Mouse (Mus musculus) c-Kit-positive CD71-negative TER-119-negative erythroid progenitor cells, embryonic 14.5 days (primary cell): ENCODE results near the gene Invs.
"Not testable (repeated sequence)": the region's sequence is repeated elsewhere in the genome, so short reads cannot be mapped to it uniquely, and the experiment has no call there.

Experiments
- DNase-seq: peaks from one replicate; pipeline ENCODE4 v3.0.0-alpha.2; 2013; ENCODE audit warnings: low read depth

Invs gene

DNA sequence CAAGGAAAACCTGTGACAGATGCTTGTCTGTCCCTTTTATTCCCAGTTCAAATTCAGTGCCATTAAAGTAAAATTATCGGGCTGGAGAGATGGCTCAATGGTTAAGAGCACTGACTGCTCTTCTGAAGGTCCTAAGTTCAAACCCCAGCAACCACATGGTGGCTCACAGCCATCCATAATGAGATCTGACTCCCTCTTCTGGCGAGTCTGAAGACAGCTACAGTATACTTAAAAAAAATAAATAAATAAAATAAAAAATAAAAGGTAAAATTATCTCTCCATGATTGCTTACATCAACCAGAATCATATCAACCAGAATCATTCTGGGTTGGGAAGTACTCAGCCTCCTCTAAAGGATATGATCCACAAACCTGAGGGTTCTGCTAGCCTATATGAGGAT lies 48.5 kb downstream of the Invs start:
- DNase-seq, result no peak

DNA sequence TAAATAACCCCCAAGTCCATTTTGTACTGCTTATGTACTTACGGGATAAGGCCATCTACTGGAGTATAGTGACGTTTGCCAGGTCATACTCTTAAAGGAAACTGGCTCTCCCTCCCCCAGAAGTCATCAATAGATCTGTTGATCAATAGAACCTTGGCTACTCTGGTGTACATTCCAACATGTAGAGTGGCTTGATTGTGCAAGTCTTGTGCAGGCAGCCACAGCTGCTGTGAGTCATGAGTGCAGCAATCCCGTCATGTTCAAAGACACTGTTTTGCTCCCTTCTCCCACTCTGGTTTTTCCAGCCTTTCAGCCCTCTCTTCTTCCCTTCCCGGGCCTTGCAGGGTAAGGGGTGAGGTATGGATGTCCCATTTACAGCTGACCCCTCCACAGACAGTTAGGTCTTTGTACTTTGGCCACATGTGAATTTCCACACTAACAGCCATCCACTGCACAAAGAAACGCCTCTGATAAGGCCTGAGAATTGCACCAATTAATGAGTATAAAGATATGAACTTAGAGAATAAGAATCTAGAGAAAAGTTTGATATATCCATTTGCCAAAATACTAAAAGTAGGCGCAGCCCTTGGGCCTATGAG lies 53.0 kb downstream of the Invs start:
- DNase-seq, result no peak

DNA sequence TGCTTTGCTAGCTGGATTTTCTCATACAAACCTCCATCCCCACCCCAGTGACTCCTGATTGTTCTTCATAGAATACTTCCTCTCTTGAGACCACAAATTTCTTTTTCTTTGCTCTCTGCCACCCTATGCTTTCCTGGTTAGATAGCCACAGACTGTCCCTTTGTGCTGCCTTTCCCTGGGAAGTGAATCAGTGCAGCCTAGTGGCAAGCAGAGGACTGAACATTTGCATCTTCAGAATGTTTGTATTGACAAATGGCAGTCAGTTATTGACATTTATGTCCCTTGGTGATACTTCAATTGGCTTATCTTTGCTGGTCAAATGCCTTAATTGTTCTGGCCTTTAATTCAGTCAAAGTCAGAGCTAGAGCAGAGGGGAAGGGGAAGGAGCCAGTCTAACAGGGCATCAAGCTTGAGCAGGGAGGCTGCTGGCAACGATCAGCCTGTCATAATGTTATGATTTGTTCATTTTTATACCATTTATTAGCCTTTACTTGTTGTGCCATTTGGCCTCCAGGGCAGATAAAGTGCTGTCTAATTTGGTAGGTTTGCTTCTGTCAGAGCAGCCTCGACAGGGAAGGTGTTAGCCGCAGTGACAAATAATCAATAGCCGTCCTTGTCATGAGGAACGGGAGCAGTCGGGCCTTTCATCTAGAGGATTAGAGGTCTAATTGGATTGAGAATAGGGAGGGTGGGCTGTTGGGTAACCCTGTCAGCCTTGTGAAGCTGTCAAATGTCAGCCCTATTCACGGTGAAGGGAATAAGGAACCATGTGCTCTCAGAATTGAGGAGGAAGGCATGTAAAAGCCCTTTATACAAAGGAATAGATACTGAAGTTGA lies 55.6 kb downstream of the Invs start:
- no peak for DNase-seq

DNA sequence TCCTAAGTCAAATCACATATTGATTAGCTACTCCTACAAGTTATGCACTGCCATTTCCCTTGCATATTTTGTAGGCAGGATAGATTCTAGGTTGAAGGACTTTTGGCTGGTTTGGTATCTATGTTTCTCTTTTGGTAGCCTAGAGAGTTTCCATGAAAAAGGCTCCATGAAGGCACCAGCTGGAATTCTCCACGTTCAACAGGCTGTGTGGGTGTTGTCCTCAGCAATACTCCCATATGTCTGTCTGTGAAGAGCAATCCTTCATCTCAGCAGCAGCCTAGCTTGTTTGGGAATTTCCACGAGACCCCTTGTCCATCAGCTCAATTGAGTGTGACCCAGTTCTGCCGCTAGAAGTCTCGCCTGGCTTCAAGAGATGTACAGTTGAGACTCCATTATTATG lies 63.1 kb downstream of the Invs start:
- no peak for DNase-seq

DNA sequence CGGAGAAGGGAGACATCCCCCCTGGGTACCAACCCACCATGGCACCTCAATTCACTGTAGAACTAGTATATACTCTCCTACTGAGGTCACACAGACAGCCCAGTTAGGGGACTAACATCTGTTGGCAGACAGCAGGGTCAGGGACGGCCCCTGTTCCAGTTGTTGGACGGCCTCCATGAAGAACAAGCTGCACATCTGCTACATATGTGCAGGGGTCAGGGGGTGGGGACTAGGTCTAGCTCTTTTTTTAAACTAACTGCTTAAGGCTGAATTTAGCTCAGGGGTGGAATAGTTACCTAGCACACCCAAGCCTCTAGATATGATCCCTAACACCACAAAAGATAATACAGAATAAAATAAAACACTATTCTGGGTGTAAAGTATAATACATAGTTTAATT lies 82.8 kb downstream of the Invs start:
- DNase-seq, result no peak

DNA sequence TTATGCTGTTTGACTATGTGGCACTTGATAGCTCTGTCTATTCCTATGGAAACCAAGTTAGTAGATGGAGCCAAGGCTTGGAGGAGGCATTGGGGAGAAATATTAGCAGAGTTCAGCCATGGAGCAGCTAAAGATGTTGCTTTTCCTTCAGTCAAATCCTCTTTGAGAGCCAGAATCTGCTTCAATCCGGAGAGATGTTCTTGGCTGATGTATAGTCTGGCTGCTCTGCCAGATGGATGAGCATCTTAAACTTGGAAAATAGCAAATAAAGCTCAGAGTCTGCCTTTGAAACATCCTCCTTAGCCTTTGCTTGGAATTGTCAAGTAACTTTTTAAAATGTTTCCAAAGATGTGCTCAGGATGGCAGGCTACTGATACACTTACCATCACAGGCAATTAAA lies 91.5 kb downstream of the Invs start:
- no peak for DNase-seq

DNA sequence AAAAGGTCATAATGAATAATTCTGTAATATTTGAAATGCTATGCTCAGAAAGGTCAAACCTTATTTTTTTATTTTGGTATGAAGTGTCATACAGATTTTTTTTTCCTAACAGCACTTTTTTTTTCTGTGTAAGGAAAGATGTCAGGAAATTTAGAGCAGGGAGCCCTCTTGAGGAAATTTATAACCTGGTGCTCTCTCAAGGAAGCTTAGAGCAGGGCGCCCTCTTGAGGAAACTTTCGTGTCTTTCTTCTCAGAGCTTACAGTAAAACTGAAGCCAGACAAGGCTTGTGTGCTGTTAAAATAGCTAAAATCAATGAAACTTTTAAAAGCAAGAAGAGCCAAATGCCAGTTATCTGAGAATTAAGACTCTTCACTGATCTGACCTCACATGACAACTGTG lies 101.4 kb downstream of the Invs start:
- DNase-seq, result peak; percentile 56

DNA sequence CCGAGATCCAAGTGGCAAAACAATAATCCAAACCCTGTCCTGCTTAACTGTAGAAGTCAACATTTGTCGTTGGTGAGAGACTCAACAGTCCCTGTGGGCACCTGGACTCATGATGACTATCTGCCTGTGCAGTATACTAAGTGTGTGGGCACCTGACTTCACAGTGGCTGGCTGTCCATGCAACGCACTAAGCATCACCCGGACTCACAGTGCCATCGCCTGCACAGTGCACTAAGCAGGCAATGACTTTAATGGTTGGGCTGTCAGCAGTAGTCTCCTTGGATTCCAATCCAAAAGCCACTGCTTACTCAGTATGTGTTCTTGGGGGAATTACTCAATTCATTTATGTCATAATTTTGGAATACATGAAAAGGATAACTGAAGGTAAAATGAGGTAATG lies 102.9 kb downstream of the Invs start:
- DNase-seq, result no peak

DNA sequence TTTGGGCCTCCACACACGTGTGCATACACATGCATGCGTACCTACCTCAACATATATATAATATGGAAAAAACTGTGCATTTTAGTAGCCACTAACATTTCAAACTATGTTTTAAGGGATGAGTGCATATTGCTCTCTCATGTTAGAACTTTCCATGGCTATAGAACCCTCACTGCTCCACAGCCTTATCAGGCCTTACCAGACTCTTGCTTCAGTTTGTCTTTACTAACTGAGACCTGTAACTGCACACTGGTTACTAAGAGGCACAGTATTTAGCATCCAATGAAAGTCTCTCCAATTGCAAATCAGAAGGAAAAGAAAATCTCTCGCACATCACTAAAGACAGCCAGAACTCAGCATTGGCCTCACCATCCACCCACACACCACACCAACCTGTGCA lies 117.4 kb downstream of the Invs start:
- no peak for DNase-seq

DNA sequence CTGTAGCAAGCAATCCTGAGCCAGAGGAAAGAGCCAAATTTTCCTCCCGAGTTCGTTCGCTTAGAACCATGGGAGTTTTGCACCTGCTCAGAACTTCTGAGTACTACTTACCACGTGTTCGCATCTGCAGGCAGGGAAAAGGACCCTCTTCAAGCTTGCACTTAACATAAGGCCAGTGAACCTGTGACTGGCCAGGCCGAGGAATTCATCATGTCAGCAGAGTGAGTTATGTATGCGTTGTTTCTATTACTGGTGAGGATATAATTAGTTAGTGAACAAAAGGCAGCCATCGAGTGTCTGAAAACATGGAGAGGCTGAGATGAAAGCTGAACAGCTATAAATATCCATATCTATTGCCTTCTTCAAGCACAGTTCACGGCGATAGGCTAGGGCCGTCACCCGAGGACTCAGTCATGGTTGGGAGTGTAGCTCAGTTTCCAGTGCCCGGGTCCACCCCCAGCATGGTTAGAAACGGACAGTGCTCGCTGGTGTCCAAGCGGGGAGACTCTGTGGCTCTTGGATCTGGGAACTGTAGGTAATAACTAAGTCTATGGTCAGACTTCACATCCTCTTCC lies 123.6 kb downstream of the Invs start:
- no peak for DNase-seq

DNA sequence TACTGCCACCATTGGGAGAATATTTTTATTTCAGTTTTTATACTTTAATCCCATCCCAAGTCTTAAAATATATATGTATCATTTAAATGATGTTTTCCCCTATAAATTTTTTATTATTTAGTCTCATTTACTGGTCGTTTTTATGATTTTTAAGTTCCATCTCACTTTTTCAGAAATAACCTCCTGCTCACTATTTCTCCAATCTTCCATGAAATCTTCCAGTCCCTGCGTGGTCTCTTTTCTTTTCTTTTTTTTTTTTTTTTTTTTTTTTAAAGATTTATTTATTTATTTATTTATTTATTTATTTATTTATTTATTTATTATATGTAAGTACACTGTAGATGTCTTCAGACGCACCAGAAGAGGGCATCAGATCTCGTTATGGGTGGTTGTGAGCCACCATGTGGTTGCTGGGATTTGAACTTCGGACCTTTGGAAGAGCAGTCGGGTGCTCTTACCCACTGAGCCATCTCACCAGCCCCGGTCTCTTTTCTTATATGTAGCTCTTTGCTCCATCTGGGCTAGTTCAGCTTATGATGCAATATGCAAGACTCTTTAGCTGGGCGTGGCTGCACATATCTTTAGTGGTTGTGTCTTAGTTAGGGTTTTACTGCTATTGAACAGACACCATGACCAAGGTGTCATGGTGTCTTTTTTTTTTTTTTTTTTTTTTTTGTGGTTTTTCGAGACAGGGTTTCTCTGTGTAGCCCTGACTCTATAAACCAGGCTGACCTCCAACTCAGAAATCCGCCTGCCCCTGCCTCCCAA lies 126.3 kb downstream of the Invs start:
- DNase-seq, result not testable (repeated sequence)

DNA sequence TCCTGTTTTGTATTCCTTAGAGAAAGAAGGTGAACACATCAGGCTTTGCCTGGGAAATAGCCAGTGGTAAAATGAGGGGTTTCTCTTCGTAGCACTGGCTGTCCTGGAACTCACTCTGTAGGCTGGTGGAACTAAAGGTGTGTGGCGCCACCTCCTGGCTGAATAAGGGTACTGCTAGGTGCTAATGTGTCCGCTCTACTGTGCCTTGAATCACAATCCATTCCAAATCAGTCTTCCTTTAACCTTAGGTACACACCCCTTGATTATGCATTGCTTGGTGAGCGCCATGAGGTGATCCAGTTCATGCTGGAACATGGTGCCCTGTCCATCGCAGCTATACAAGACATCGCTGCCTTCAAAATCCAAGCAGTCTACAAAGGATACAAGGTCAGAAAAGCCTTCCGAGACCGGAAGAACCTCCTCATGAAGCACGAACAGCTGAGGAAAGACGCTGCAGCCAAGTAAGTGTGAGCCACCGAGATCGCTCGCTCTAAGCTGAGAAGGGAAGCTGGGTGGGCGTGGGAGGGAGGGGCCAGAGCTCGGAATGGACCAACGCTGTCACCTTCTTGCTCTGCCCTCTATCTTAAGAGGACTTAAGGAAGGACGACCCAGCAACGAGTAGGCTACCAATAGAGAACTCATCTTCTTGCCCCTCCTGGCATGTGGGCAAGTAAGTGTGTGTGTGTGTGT lies 127.9 kb downstream of the Invs start:
- peak; percentile 65 for DNase-seq

DNA sequence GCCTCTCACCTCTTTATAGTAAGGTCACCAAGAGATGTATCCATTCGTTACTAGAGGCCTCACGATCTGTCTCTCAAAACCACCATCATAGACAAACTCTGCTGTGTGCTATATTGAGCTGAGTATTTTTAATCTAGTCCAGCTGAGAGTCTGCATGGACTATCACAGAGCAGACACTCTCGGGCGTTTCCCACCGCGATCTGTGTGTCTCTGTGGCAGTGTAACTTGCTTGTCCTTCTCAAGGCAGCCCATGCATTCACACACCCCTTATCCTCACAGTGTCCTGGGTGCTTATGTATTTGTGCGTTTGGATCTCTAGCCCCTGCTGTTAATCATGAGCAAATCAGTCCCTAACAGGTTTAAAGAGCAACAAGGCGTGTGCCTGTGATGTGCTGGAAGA lies 133.9 kb downstream of the Invs start:
- no peak for DNase-seq

DNA sequence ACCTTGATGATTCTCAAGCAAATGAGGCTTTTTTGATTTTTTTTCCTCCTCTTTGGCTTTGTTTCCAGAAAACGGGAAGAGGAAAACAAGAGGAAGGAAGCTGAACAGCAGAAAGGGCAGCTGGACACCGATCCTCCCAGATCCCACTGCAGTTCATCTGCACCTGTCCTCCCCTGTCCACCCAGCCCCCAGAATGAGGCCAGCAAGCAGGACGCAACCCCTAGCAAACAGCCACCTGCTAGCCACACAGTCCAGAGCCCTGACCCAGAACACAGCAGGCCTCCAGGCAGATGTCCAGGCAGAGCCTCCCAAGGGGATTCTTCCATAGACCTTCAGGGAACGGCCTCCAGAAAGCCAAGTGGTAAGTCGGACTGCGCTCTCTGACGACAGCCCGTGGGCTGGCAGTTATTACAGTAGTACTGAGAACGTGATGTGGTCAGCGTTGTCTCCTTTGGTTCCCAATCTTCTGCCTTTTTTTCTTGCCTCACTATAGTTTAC lies 136.3 kb downstream of the Invs start:
- DNase-seq, result no peak

DNA sequence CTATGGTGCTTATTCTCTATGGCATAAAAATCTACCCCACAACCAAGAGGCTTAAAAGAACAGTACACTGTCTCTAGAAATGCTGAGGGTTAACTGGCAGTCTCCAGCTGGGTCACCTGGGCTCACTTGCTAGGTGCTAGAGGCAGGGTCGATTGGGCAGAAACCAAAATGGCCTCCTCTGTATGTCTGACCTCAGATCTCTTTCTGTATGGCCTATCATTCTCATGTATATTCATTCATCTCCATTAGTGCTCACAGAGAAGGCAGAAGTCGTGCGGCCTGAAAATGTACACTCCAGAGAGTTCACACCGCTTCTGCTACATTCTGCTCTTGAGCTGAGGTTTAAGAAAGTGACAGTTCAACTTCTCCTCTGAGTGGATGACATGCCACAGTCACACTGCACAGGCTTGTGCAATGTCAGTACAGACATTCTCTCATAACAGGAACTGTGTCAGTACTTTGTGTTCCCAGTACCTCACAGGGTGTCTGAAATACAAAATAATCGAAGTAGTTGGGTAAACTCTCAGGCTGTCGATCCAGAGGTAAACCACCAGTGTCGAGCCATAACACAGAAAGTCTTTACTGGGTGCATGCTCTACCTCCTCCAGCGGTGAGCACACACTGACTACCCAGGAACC lies 139.4 kb downstream of the Invs start:
- no peak for DNase-seq

DNA sequence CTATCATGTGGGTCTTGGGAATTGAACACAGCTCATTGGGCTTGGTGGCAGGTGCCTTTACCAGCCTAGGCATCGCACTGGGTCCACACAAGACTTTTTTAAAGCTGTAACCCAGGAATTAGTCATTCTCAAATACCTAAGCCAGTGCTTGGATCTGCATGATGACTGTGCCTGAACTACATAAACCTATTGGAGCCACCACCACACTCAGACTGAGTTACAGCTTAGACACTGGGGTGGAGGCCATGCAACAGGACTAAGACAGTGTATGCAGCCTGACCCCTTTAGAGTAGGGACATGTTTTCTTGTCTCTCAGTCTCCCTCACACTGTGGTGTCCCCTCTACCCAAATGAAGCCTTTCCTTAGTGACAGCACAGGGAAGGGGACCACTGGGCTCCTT lies 143.1 kb downstream of the Invs start:
- no peak for DNase-seq

DNA sequence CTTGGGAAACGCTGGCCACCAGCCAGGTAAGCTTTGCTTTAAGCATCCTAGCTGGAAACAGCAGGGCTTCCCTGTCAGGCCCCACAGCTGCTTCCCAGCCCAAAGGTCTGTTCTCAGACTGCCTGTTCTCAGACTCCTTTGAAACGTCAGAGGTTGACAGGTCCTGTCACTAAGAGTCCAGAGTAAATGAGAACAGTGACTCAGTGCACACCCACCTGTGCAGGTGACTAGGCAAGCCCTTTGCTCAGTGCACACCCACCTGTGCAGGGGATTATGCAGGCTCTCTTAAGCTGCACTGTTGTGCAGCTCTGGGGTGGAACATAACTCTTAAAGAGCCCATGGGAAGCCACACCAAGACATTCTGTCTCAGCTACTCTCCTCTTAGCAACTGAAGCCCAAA lies 144.2 kb downstream of the Invs start:
- DNase-seq, result no peak

DNA sequence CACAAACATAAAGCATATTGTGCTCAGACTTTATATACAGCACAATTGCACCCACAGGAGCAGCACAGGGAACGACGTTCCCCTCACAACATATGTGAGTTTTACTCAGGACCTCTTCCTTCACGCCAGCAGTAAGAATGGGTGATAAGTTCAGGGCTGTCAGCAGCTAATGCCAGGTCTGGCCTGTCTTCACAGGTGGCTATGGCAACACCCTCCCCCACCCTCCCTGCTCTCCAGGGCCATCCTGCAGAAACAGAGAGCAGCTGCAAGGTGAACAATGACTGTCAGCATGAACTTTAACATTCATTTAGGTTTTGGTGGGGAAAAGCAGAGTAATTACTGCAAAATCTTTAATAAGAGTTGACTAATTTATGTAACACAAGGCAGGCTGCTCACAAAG lies 147.9 kb downstream of the Invs start:
- no peak for DNase-seq

DNA sequence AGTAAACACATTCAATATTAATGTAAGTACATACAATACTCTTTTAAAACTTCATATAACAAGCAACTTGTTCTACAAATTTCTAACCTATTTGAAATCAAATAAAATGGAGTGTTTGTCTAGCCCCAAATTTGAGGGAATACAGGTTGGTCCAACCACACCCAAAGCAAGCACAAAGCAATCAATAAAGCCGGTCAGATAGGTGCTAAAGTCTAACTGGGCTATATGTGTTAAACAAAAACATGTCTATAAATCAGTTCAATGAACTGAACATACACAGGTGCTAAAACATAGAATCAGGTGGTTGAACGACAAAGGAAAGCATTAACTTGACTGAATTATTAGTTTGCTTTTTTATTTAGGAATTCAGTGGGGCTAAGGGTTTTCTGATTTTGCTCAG lies 148.5 kb downstream of the Invs start:
- DNase-seq, result no peak

DNA sequence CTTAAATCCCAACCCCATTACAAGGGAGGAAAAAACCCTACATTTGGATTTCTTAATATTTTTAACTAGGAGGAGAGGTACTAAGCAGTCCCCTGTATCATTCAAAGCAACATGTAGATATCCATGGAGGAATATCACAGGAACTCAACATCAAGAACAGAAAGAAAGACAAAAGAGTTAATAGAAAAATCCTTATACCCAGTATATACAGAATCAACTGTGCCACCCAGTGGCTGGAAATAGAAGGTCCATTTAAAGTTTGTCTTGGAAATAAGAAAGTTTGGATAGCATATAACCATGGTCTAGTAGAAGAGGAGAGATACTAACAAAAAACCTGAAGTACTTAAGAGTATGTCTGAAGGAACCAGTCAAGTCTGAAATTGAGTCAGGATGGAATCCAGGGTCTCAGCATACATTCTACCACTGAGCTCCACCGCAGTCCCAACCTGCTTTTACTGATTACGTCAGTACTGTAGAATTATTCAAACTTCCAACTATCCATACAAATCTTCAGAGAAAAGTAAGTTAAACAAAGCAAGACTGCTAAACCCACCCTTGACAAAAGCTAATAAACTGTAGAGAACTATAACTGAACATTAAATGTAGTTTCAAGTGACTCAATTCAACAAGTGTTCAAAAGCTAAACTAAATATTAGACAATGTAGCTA lies 174.7 kb downstream of the Invs start:
- DNase-seq, result no peak

DNA sequence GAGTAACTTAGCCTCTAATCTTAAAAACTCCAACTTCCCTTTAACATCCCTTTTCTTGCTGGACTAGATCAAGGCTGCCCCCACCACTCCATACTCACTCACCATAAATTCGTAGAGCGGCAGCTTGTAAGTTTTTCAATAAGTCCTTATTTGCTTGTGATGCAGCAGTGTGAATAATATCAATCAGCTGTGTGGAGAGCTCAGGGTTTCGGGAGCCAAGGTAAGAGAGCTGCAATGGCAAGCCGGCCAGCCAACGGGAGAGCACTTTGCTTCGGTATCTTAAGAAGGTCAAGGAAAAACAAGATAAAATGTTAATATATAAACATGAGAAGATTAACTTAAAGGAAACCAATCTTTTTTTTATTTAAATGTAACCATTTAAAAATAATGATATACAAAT lies 178.9 kb downstream of the Invs start:
- DNase-seq, result no peak
